Mouse (Mus musculus) small intestine, adult 2 months (tissue): ENCODE results near the gene P3h4.

Experiments
- CTCF ChIP-seq: fragments of 200-500 bp; IDR thresholded peaks from 2 replicates; pipeline ENCODE4 v1.5.1; 2012; ENCODE audit warnings: low read depth, mild to moderate bottlenecking, control low read depth, inconsistent platforms, low read length, moderate library complexity, mixed read lengths; ENCODE audit not compliant: insufficient replicate concordance, insufficient read length; ENCODE audit errors: extremely low read depth
- POLR2A ChIP-seq: fragments of 200-500 bp; IDR thresholded peaks from 2 replicates; pipeline ENCODE4 v1.6.1; 2012; ENCODE audit warnings: low read depth, mild to moderate bottlenecking, control low read depth, inconsistent platforms, low read length, moderate library complexity

- no peak for TF ChIP-seq CTCF
- no peak for TF ChIP-seq POLR2A
These were observed 5.0 kb downstream of the P3h4 start for GRCm38 (mm10) chr11:100409686-100410085.
